Mouse (Mus musculus): ENCODE results near the gene Gm1043. TPM values are rescaled to one million over a fixed set of nuclear protein-coding genes. Genes with fewer than 3 reads are reported as not detected.

Gm1043 gene
- polyA plus RNA-seq, 1 experiment from 2014 or later, result not detected

- no peak for ATAC-seq (replicated peaks; ENCODE audit: low FRiP score)
- Histone ChIP-seq H3K36me3 (no peaks in the 10 kb centered on the region), H3K4me3 (replicated peaks) (no peak overlapping the region), H3K27me3 (peaks cover 9% of the 10 kb centered on the region), H3K4me1 (no peaks in the 10 kb centered on the region), H3K27ac (no peak overlapping the region), H3K4me2 (no peak overlapping the region), H3K9me3 (replicated peaks) (no peaks in the 10 kb centered on the region), H3K9ac (no peak overlapping the region)
- 68% methylated on average over 6 of the region's 6 CpGs for WGBS
These were observed 12.4 kb downstream of the Gm1043 start for GRCm38 (mm10) chr5:37097591-37097990.

- H3K36me3 ChIP-seq, result no peaks in the 10 kb centered on the region
- H3K9ac ChIP-seq, result no peak overlapping the region
- no peaks in the 10 kb centered on the region for H3K9me3 ChIP-seq (replicated peaks)
- H3K4me1 ChIP-seq, result no peaks in the 10 kb centered on the region
- H3K4me2 ChIP-seq, result no peak overlapping the region
- peaks cover 2% of the 10 kb centered on the region; the same call in 1 of the 2 replicates for H3K27me3 ChIP-seq
- 54% methylated on average over 5 of the region's 5 CpGs for WGBS
- H3K4me3 ChIP-seq (replicated peaks), result no peak overlapping the region
- ATAC-seq (replicated peaks; ENCODE audit: low FRiP score), result no peak
- no peak overlapping the region for H3K27ac ChIP-seq
These were observed 15.6 kb downstream of the Gm1043 start for GRCm38 (mm10) chr5:37100813-37101212.

GRCm38 (mm10) chr5:37101631-37102030, 16.5 kb downstream of the Gm1043 start:
- H3K36me3 ChIP-seq, result no peaks in the 10 kb centered on the region
- H3K27ac ChIP-seq, result no peak overlapping the region
- H3K9ac ChIP-seq, result no peak overlapping the region
- no peaks in the 10 kb centered on the region for H3K9me3 ChIP-seq (replicated peaks)
- no peaks in the 10 kb centered on the region for H3K4me1 ChIP-seq
- WGBS, result 71% methylated on average over 15 of the region's 15 CpGs
- H3K4me2 ChIP-seq, result no peak overlapping the region
- no peak for ATAC-seq (replicated peaks; ENCODE audit: low FRiP score)
- H3K4me3 ChIP-seq (replicated peaks), result no peak overlapping the region
- peaks cover 2% of the 10 kb centered on the region; the same call in 1 of the 2 replicates for H3K27me3 ChIP-seq

GRCm38 (mm10) chr5:37102056-37102455, 16.9 kb downstream of the Gm1043 start:
- Histone ChIP-seq H3K27ac (no peak overlapping the region), H3K4me1 (no peaks in the 10 kb centered on the region), H3K36me3 (no peaks in the 10 kb centered on the region), H3K4me3 (replicated peaks) (no peak overlapping the region), H3K9ac (no peak overlapping the region), H3K27me3 (peaks cover 2% of the 10 kb centered on the region; the same call in 1 of the 2 replicates), H3K9me3 (replicated peaks) (no peaks in the 10 kb centered on the region), H3K4me2 (no peak overlapping the region)
- no peak for ATAC-seq (replicated peaks; ENCODE audit: low FRiP score)
- WGBS, result 37% methylated on average over 6 of the region's 6 CpGs

DNA sequence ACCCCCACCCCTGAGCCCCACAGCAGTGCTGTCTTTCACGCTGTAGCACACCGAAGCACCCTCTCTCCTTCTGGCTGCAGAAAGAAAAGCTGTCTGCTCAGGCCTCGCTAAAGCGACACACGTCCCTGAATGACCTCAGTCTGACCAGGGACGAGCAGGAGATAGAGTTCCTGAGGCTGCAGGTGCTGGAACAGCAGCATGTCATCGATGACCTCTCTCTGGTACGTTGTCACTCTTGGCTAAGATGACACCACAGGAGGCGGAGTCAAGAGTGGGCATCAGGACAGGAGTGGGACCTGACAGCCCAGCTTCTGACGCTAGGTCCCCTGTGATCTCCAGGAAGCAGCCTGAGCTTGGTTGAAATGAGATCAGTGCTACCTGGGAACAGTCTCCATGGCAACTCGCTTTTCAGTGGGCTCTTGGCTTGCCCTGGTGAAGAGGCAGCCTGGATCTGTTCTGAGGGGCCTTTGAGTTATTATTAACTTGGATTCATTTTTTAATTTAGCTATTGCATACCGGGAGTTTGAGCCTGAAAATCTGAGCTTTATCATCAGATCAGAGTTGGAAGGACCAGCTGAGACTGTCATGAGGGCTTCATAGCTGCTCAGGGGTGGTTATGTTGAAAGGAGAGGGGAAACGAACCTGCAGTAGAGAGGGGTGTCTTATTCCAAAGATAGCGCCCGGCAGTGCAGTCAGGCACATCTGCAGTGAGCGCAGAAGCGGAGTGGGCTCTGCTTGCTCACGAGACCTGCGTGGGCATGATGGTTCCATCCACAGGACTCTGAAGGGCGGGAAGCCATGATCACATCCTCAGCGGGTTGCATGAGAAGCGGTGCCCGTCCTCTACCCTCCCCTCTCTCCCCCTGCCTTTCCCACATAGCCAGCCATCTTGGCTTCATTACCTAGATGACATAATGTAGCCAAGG, 20.6 kb downstream of the Gm1043 start:
- WGBS, result 64% methylated on average over 23 of the region's 23 CpGs
- H3K9ac ChIP-seq, result no peak overlapping the region
- ATAC-seq (replicated peaks; ENCODE audit: low FRiP score), result no peak

DNA sequence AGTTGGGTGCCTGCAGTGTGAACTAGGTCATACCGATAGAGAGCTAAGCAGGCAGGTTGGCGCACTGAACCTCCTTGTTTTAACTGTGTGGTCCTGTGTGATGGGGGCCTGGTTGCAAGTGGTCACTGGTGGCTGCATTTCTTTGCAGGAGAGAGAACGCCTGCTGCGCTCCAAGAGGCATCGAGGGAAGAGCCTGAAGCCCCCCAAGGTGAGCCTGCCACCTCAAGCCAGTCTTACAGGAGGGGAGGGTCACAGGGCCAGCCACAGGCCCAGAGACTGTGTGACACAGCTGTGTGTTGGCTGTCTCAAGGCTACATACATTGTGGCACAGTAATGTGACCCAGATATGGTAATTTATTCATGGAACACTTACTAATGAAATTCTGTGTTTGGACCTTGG, 21.9 kb downstream of the Gm1043 start:
- Histone ChIP-seq H3K27me3 (no peaks in the 10 kb centered on the region), H3K4me1 (no peaks in the 10 kb centered on the region), H3K9me3 (replicated peaks) (no peaks in the 10 kb centered on the region), H3K4me2 (no peak overlapping the region), H3K4me3 (replicated peaks) (no peak overlapping the region), H3K27ac (no peak overlapping the region), H3K36me3 (no peaks in the 10 kb centered on the region), H3K9ac (no peak overlapping the region)
- 84% methylated on average over 5 of the region's 5 CpGs for WGBS
- no peak for ATAC-seq (replicated peaks; ENCODE audit: low FRiP score)

More for the DNA sequence above, 20.6 kb downstream of the Gm1043 start:
- Histone ChIP-seq H3K36me3 (no peaks in the 10 kb centered on the region), H3K27ac (no peak overlapping the region), H3K27me3 (no peaks in the 10 kb centered on the region), H3K4me1 (no peaks in the 10 kb centered on the region), H3K4me2 (no peak overlapping the region), H3K9me3 (replicated peaks) (no peaks in the 10 kb centered on the region), H3K4me3 (replicated peaks) (no peak overlapping the region)

- no peak overlapping the region for H3K27ac ChIP-seq
- no peaks in the 10 kb centered on the region for H3K9me3 ChIP-seq (replicated peaks)
- H3K27me3 ChIP-seq, result no peaks in the 10 kb centered on the region
- H3K4me3 ChIP-seq (replicated peaks), result no peak overlapping the region
- H3K36me3 ChIP-seq, result no peaks in the 10 kb centered on the region
- no peaks in the 10 kb centered on the region for H3K4me1 ChIP-seq
- no peak overlapping the region for H3K9ac ChIP-seq
- 85% methylated on average over 6 of the region's 6 CpGs for WGBS
- ATAC-seq (replicated peaks; ENCODE audit: low FRiP score), result no peak
- no peak overlapping the region for H3K4me2 ChIP-seq
These were observed 22.4 kb downstream of the Gm1043 start for GRCm38 (mm10) chr5:37107611-37108010.

- Histone ChIP-seq H3K9ac (no peak overlapping the region), H3K27me3 (no peaks in the 10 kb centered on the region), H3K9me3 (replicated peaks) (no peaks in the 10 kb centered on the region), H3K36me3 (no peaks in the 10 kb centered on the region), H3K4me3 (replicated peaks) (no peak overlapping the region), H3K4me2 (no peak overlapping the region), H3K27ac (no peak overlapping the region), H3K4me1 (no peaks in the 10 kb centered on the region)
- ATAC-seq (replicated peaks; ENCODE audit: low FRiP score), result no peak
- WGBS, result 36% methylated on average over 6 of the region's 6 CpGs
These were observed 24.2 kb downstream of the Gm1043 start for GRCm38 (mm10) chr5:37109280-37109849.

- ATAC-seq (replicated peaks; ENCODE audit: low FRiP score), result no peak
- 67% methylated on average over 7 of the region's 7 CpGs for WGBS
These were observed 27.2 kb downstream of the Gm1043 start for GRCm38 (mm10) chr5:37112389-37112788.

DNA sequence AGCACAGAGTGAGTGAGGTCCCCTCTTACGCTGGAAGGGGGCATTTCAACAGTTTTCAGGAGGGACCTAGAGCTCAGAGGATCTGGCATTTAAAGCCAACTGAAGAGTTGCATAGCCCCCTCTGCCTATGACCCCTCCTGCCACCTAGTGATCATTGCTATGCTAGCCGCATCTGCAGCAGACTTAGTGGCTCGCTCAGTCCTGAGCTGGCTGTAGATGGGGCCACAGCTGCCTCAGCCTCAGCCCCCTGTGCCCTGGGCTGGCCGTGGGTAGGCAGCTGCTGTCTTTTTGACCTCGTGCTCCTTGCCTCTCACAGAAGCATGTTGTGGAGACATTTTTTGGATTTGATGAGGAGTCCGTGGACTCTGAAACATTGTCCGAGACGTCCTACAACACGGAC, 32.0 kb downstream of the Gm1043 start:
- H3K9me3 ChIP-seq (replicated peaks), result no peaks in the 10 kb centered on the region
- H3K9ac ChIP-seq, result no peak overlapping the region
- H3K4me2 ChIP-seq, result no peak overlapping the region
- 67% methylated on average over 9 of the region's 9 CpGs for WGBS
- H3K4me1 ChIP-seq, result no peaks in the 10 kb centered on the region
- no peaks in the 10 kb centered on the region for H3K36me3 ChIP-seq
- no peak for ATAC-seq (replicated peaks; ENCODE audit: low FRiP score)
- no peak overlapping the region for H3K27ac ChIP-seq
- 0 out of 2 replicates have a peak, but pooled peaks cover 2% of the 10 kb centered on the region for H3K27me3 ChIP-seq
- H3K4me3 ChIP-seq (replicated peaks), result no peak overlapping the region

More at GRCm38 (mm10) chr5:37112389-37112788, 27.2 kb downstream of the Gm1043 start:
- Histone ChIP-seq H3K36me3 (no peaks in the 10 kb centered on the region), H3K27me3 (0 out of 2 replicates have a peak, but pooled peaks cover 2% of the 10 kb centered on the region), H3K4me1 (no peaks in the 10 kb centered on the region), H3K9ac (no peak overlapping the region), H3K4me3 (replicated peaks) (no peak overlapping the region), H3K27ac (no peak overlapping the region), H3K9me3 (replicated peaks) (no peaks in the 10 kb centered on the region), H3K4me2 (no peak overlapping the region)

- no peaks in the 10 kb centered on the region for H3K9me3 ChIP-seq (replicated peaks)
- 56% methylated on average over 4 of the region's 4 CpGs for WGBS
- H3K27ac ChIP-seq, result no peak overlapping the region
- 0 out of 2 replicates have a peak, but pooled peaks cover 2% of the 10 kb centered on the region for H3K27me3 ChIP-seq
- H3K9ac ChIP-seq, result no peak overlapping the region
- H3K4me1 ChIP-seq, result no peaks in the 10 kb centered on the region
- H3K4me2 ChIP-seq, result no peak overlapping the region
- H3K36me3 ChIP-seq, result no peaks in the 10 kb centered on the region
- no peak for ATAC-seq (replicated peaks; ENCODE audit: low FRiP score)
- H3K4me3 ChIP-seq (replicated peaks), result no peak overlapping the region
These were observed 33.1 kb downstream of the Gm1043 start for GRCm38 (mm10) chr5:37118242-37118641.

- Histone ChIP-seq H3K27me3 (0 out of 2 replicates have a peak, but pooled peaks cover 6% of the 10 kb centered on the region), H3K4me3 (replicated peaks) (no peak overlapping the region), H3K4me2 (no peak overlapping the region), H3K9me3 (replicated peaks) (no peaks in the 10 kb centered on the region), H3K9ac (no peak overlapping the region), H3K36me3 (no peaks in the 10 kb centered on the region), H3K27ac (no peak overlapping the region), H3K4me1 (no peaks in the 10 kb centered on the region)
- no peak for ATAC-seq (replicated peaks; ENCODE audit: low FRiP score)
- WGBS, result 54% methylated on average over 7 of the region's 7 CpGs
These were observed 36.1 kb downstream of the Gm1043 start for GRCm38 (mm10) chr5:37121186-37121680.

All from kidney, embryonic 15.5 days (tissue).